In the genomic region with DNA sequence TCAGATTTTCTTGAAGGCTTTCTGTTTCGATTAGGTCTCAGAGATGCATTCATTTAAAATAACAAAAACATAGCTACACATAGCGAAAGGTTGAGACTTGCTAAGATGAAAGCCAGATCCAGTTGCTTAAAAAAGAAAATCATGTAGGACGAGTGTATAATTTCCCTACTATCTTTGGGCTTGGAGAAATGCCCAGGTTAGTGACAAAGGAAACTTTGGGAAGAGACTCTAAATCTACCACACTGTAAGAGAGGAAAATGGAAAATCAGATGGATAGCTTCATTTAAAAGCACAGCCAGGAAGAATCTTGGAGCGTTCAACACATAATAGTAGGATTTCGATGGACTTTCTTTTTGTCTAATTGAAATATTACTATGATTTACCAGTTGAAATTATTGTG, we compare ENCODE assay signal across 22 mouse cellular contexts. TPM values are rescaled to one million over a fixed set of nuclear protein-coding genes. Genes with fewer than 3 reads are reported as not detected.
A peak's percentile ranks its signal among the peaks of the same experiment; 100 is the strongest.
DNase-seq lines count a peak whose midpoint lies in the region; ATAC-seq and TF ChIP-seq lines count a peak whose summit lies in the region.
"Had no signal": no experiment of that assay in that cellular context is flagged by ENCODE, and none has a peak within 500 bp of the region (broad histone marks: within the 10 kb centered on the region; RNA-seq: fewer than 3 reads in every experiment).

No protein-coding gene starts in this region.

- no peak overlapping the region for H3K27ac ChIP-seq in embryonic facial prominence, embryonic 14.5 days (replicated peaks; ENCODE audit: low read depth, low read length)
- H3K27ac ChIP-seq in embryonic facial prominence, embryonic 10.5 days (replicated peaks), result no peak overlapping the region
- no peak overlapping the region for H3K27ac ChIP-seq in heart, postnatal 0 days (ENCODE audit: low read depth)
- H3K27ac ChIP-seq: embryonic facial prominence, embryonic 13.5 days; forebrain, embryonic 13.5 days; hindbrain, embryonic 13.5 days; hindbrain, postnatal 0 days had no signal

- H3K36me3 ChIP-seq in embryonic facial prominence, embryonic 14.5 days (ENCODE audit: control insufficient read depth, insufficient read depth, low read length), result no peaks in the 10 kb centered on the region
- no peaks in the 10 kb centered on the region for H3K36me3 ChIP-seq in embryonic facial prominence, embryonic 10.5 days (replicated peaks)
- no peaks in the 10 kb centered on the region for H3K36me3 ChIP-seq in heart, postnatal 0 days (replicated peaks; ENCODE audit: control insufficient read depth, insufficient read depth, low read length)
- H3K36me3 ChIP-seq: embryonic facial prominence, embryonic 13.5 days; G1E; hindbrain, embryonic 13.5 days had no signal

- no peak for TF ChIP-seq CTCF in heart, postnatal 0 days (IDR thresholded peaks at IDR 0.05; ENCODE audit: low read depth)

- H3K27me3 ChIP-seq in embryonic facial prominence, embryonic 14.5 days (replicated peaks; ENCODE audit: control insufficient read depth, insufficient read depth, low read length), result no peaks in the 10 kb centered on the region
- H3K27me3 ChIP-seq in embryonic facial prominence, embryonic 10.5 days (replicated peaks; ENCODE audit: low read depth, poor library complexity, severe bottlenecking), result no peaks in the 10 kb centered on the region
- no peaks in the 10 kb centered on the region for H3K27me3 ChIP-seq in heart, postnatal 0 days (ENCODE audit: control insufficient read depth, insufficient read depth, low read length)
- H3K27me3 ChIP-seq: embryonic facial prominence, embryonic 13.5 days; forebrain, embryonic 13.5 days; hindbrain, embryonic 13.5 days had no signal

- no peak for TF ChIP-seq EP300 in heart, postnatal 0 days (IDR thresholded peaks at IDR 0.05; ENCODE audit: low read depth)

- WGBS in embryonic facial prominence, embryonic 14.5 days, result 71% methylated on average over 5 of the region's 5 CpGs
- WGBS in embryonic facial prominence, embryonic 10.5 days, result 89% methylated on average over 5 of the region's 5 CpGs
- WGBS in heart, postnatal 0 days, result 36% methylated on average over 5 of the region's 5 CpGs

- H3K4me1 ChIP-seq in embryonic facial prominence, embryonic 14.5 days (ENCODE audit: control insufficient read depth, insufficient read depth, low read length), result no peaks in the 10 kb centered on the region
- H3K4me1 ChIP-seq in embryonic facial prominence, embryonic 10.5 days, result peaks cover 3% of the 10 kb centered on the region; the same call in 1 of the 2 replicates
- H3K4me1 ChIP-seq in heart, postnatal 0 days (ENCODE audit: control insufficient read depth, insufficient read depth), result peaks cover 7% of the 10 kb centered on the region; the same call in 1 of the 2 replicates
- H3K4me1 ChIP-seq: embryonic facial prominence, embryonic 13.5 days; forebrain, embryonic 13.5 days; hindbrain, embryonic 13.5 days had no signal

- no peaks in the 10 kb centered on the region for H3K9me3 ChIP-seq in embryonic facial prominence, embryonic 14.5 days (ENCODE audit: control insufficient read depth, low read length)
- no peaks in the 10 kb centered on the region for H3K9me3 ChIP-seq in embryonic facial prominence, embryonic 10.5 days
- no peaks in the 10 kb centered on the region for H3K9me3 ChIP-seq in heart, postnatal 0 days (replicated peaks; ENCODE audit: control insufficient read depth, low read length)
- H3K9me3 ChIP-seq: embryonic facial prominence, embryonic 13.5 days; forebrain, embryonic 13.5 days; hindbrain, embryonic 13.5 days had no signal

- no peak overlapping the region for H3K9ac ChIP-seq in embryonic facial prominence, embryonic 14.5 days (ENCODE audit: low read depth, low read length)
- no peak overlapping the region for H3K9ac ChIP-seq in heart, postnatal 0 days (replicated peaks; ENCODE audit: low read depth, low read length)
- H3K9ac ChIP-seq: embryonic facial prominence, embryonic 13.5 days; forebrain, embryonic 13.5 days; hindbrain, embryonic 13.5 days had no signal

- peak; percentile 26 for DNase-seq in embryonic facial prominence, embryonic 14.5 days (ENCODE audit: low spot score)
- no peak for DNase-seq in embryonic facial prominence, embryonic 10.5 days (ENCODE audit: low spot score)
- DNase-seq in heart, adult 8-10 months (ENCODE audit: low spot score), result peak; percentile 23
- no peak for DNase-seq in heart, postnatal 36 days
- DNase-seq in heart, postnatal 0 days (ENCODE audit: low spot score), result no peak
- no peak for DNase-seq in heart, postnatal 4 days
- peak; percentile 85 for DNase-seq in brain, adult 2 months (ENCODE audit: low read depth, low spot score)
- DNase-seq: adrenal gland, adult 8-10 months; B cell, adult 2 months; cerebellum, adult 11-12 months; cerebellum, adult 9-10 months; cerebellum, postnatal 25 days; gastrocnemius, postnatal 36 days; kidney, adult 11 months had no signal

- H3K4me3 ChIP-seq in embryonic facial prominence, embryonic 14.5 days (ENCODE audit: low read depth, low read length), result no peak overlapping the region
- H3K4me3 ChIP-seq in embryonic facial prominence, embryonic 10.5 days, result no peak overlapping the region
- H3K4me3 ChIP-seq in heart, postnatal 0 days (ENCODE audit: low read depth, low read length), result no peak overlapping the region
- H3K4me3 ChIP-seq: embryonic facial prominence, embryonic 13.5 days; forebrain, embryonic 13.5 days; hindbrain, embryonic 13.5 days had no signal

- no peak for ATAC-seq in embryonic facial prominence, embryonic 14.5 days (ENCODE audit: low read depth)
- no peak for ATAC-seq in heart, postnatal 0 days (ENCODE audit: insufficient read depth, low read depth)
- ATAC-seq: CD4-positive, CD25-positive, alpha-beta regulatory T cell, adult 4 months; forebrain, embryonic 13.5 days; hindbrain, postnatal 0 days had no signal

- H3K4me2 ChIP-seq in embryonic facial prominence, embryonic 14.5 days (ENCODE audit: low read depth, low read length), result no peak overlapping the region
- H3K4me2 ChIP-seq in heart, postnatal 0 days (ENCODE audit: low read depth, low read length), result peak overlapping the region; percentile 9; the same call in 1 of the 2 replicates
- H3K4me2 ChIP-seq: embryonic facial prominence, embryonic 13.5 days; forebrain, embryonic 13.5 days; hindbrain, embryonic 13.5 days had no signal

- intact Hi-C loops in heart, postnatal 36 days (cut with DNase I), result loop anchor here (10.0 kb wide), 2 partner anchors 395 to 1005 kb away; no protein-coding TSS in a partner anchor

RNA-seq across cellular contexts. Expression of a gene that starts 36.1 kb away (rescaled TPM):
- polyA plus RNA-seq in embryonic facial prominence, embryonic 14.5 days (2014; fragmentation: Nextera tagmentation; extraction: Ambion mirVana), result 0.58 and 0.73 TPM in 2 replicates
- 0.29 and 0.42 TPM in 2 replicates for polyA plus RNA-seq in embryonic facial prominence, embryonic 10.5 days (2016; fragmentation: Nextera tagmentation; extraction: Ambion mirVana)
- 1 to 10 TPM in 3 of 4 experiments, under 1 TPM in 1; 0.91 to 2.5 (median 1.6) TPM for total RNA-seq in heart, adult 8-10 months (2022)
- 1 to 10 TPM; 1.2 to 1.9 TPM for total RNA-seq in heart, postnatal 36 days (2021)
- total RNA-seq in heart, postnatal 0 days (2014; rRNA removed; ENCODE audit: low replicate concordance), result not detected in 2 replicates
- 0.41 and 0.44 TPM in 2 replicates for polyA plus RNA-seq in heart, postnatal 0 days (2015; fragmentation: Nextera tagmentation; extraction: Ambion mirVana)
- total RNA-seq in heart, postnatal 4 days (2021), result 1 to 10 TPM; 1.0 to 1.1 TPM
- total RNA-seq: hematopoietic stem cell, adult 5-6 weeks had no signal
- polyA plus RNA-seq: CD4-positive, CD25-positive, alpha-beta regulatory T cell, adult 4 months; G1E; intestine, embryonic 14.5 days had no signal

Comparison
In these comparisons a context has a peak if more than half of its experiments do, and no peak if none do; other contexts are left out.
1. DNase-seq: peak in embryonic facial prominence, embryonic 14.5 days (single experiment), heart, adult 8-10 months (single experiment) and brain, adult 2 months (single experiment); none in embryonic facial prominence, embryonic 10.5 days (single experiment), heart, postnatal 36 days (0 of 2), heart, postnatal 0 days (single experiment) and heart, postnatal 4 days (single experiment).